Mouse (Mus musculus) kidney, adult 2 months (tissue): ENCODE data around the gene Igf1r. TPM values are rescaled to one million over a fixed set of nuclear protein-coding genes. Genes with fewer than 3 reads are reported as not detected.

Experiments
- DNase-seq: peaks from one replicate; pipeline ENCODE4 v3.0.0; 2021
- H3K27ac ChIP-seq: fragments of 200-500 bp; 2 replicates; pipeline ENCODE4 v1.5.1; 2012; ENCODE audit warnings: low read depth, low read length, control low read depth, inconsistent platforms; ENCODE audit not compliant: insufficient read depth
- H3K27me3 ChIP-seq: fragments of 200-500 bp; replicated peaks from 2 replicates; pipeline ENCODE4 v1.6.1; 2012; ENCODE audit warnings: mild to moderate bottlenecking, moderate library complexity, low read length, inconsistent platforms; ENCODE audit not compliant: control insufficient read depth, insufficient read depth
- H3K36me3 ChIP-seq: fragments of 200-500 bp; 2 replicates; pipeline ENCODE4 v1.6.1; 2012; ENCODE audit warnings: mild to moderate bottlenecking, moderate library complexity, low read length, inconsistent platforms; ENCODE audit not compliant: control insufficient read depth, insufficient read depth
- H3K4me1 ChIP-seq: fragments of 200-500 bp; 2 replicates; pipeline ENCODE4 v1.6.1; 2011; ENCODE audit warnings: low read length; ENCODE audit not compliant: control insufficient read depth, insufficient read depth
- H3K4me3 ChIP-seq: fragments of 200-500 bp; 2 replicates; pipeline ENCODE4 v1.5.1; 2011; ENCODE audit warnings: mild to moderate bottlenecking, low read depth, low read length, control low read depth; ENCODE audit not compliant: insufficient read depth
- CTCF ChIP-seq: fragments of 200-500 bp; conservative IDR thresholded peaks from 2 replicates; pipeline ENCODE4 v1.5.1; 2011; ENCODE audit warnings: low read depth, mild to moderate bottlenecking, control low read depth, low read length, moderate library complexity, mixed read lengths; ENCODE audit not compliant: insufficient read depth, insufficient read length
- POLR2A ChIP-seq: fragments of 200-500 bp; IDR thresholded peaks from one replicate; pipeline ENCODE4 v1.6.1; 2011; ENCODE audit warnings: low read depth, low read length, control low read depth
- WGBS: fragments of 180-500 bp; shearing (Covaris S2); methylation state at CpG from one replicate; pipeline ENCODE4 v1.1.7; 2018; 5-methylcytosine and 5-hydroxymethylcytosine counted together
- polyA plus RNA-seq: library from polyadenylated mRNA; depleted of rRNA; stranded (reverse); fragments of >200 nt; gene quantifications from 2 replicates; pipeline ENCODE4 v1.2.3, GENCODE M21; 2012

Gene Igf1r
- polyA plus RNA-seq, 1 experiment, result 29.2 TPM

- no peak for DNase-seq
- Histone ChIP-seq H3K4me3 (no peak overlapping the region), H3K36me3 (no peaks in the 10 kb centered on the region), H3K27ac (no peak overlapping the region), H3K4me1 (peaks cover 8% of the 10 kb centered on the region; the same call in 1 of the 2 replicates), H3K27me3 (no peaks in the 10 kb centered on the region)
- WGBS, result 29% methylated on average over 5 of the region's 5 CpGs
- no peak for TF ChIP-seq CTCF
- no peak for TF ChIP-seq POLR2A
Measured at GRCm38 (mm10) chr7:68151892-68152291, 199.3 kb downstream of the Igf1r start.

GRCm38 (mm10) chr7:68152458-68152857 lies 199.8 kb downstream of the Igf1r start:
- Histone ChIP-seq H3K27me3 (no peaks in the 10 kb centered on the region), H3K27ac (no peak overlapping the region), H3K36me3 (no peaks in the 10 kb centered on the region), H3K4me3 (no peak overlapping the region), H3K4me1 (peaks cover 4% of the 10 kb centered on the region; the same call in 1 of the 2 replicates)
- 83% methylated on average over 8 of the region's 8 CpGs for WGBS
- no peak for DNase-seq
- TF ChIP-seq POLR2A (no peak), CTCF (no peak)

- Histone ChIP-seq H3K4me1 (peaks cover 4% of the 10 kb centered on the region; the same call in 1 of the 2 replicates), H3K4me3 (no peak overlapping the region), H3K27ac (no peak overlapping the region), H3K27me3 (no peaks in the 10 kb centered on the region), H3K36me3 (no peaks in the 10 kb centered on the region)
- no peak for DNase-seq
- 88% methylated on average over 8 of the region's 8 CpGs for WGBS
- no peak for TF ChIP-seq POLR2A
- TF ChIP-seq CTCF, result no peak
Measured at GRCm38 (mm10) chr7:68153269-68153668, 200.6 kb downstream of the Igf1r start.

GRCm38 (mm10) chr7:68154588-68154987 lies 202.0 kb downstream of the Igf1r start:
- Histone ChIP-seq H3K36me3 (no peaks in the 10 kb centered on the region), H3K4me1 (0 out of 2 replicates have a peak, but pooled peaks cover under 1% of the 10 kb centered on the region), H3K27ac (no peak overlapping the region), H3K27me3 (no peaks in the 10 kb centered on the region), H3K4me3 (no peak overlapping the region)
- WGBS, result 53% methylated on average over 7 of the region's 7 CpGs
- no peak for DNase-seq
- TF ChIP-seq CTCF (no peak), POLR2A (no peak)

GRCm38 (mm10) chr7:68160094-68160791 lies 207.6 kb downstream of the Igf1r start:
- no peaks in the 10 kb centered on the region for H3K36me3 ChIP-seq
- H3K27ac ChIP-seq, result no peak overlapping the region
- DNase-seq, result no peak
- no peak for TF ChIP-seq CTCF
- TF ChIP-seq POLR2A, result no peak
- 40% methylated on average over 13 of the region's 13 CpGs for WGBS
- H3K4me1 ChIP-seq, result peaks cover 3% of the 10 kb centered on the region; the same call in 1 of the 2 replicates
- H3K27me3 ChIP-seq, result no peaks in the 10 kb centered on the region
- H3K4me3 ChIP-seq, result no peak overlapping the region

- Histone ChIP-seq H3K4me3 (no peak overlapping the region), H3K27me3 (no peaks in the 10 kb centered on the region), H3K36me3 (no peaks in the 10 kb centered on the region), H3K4me1 (peaks cover 3% of the 10 kb centered on the region; the same call in 1 of the 2 replicates), H3K27ac (no peak overlapping the region)
- no peak for DNase-seq
- TF ChIP-seq POLR2A, result no peak
- WGBS, result 47% methylated on average over 3 of the region's 3 CpGs
Measured at GRCm38 (mm10) chr7:68164074-68164473, 211.4 kb downstream of the Igf1r start.

GRCm38 (mm10) chr7:68172776-68173175 lies 220.1 kb downstream of the Igf1r start:
- DNase-seq, result no peak
- WGBS, result 74% methylated on average over 7 of the region's 7 CpGs
- no peak for TF ChIP-seq POLR2A
- TF ChIP-seq CTCF, result no peak
- Histone ChIP-seq H3K27me3 (no peaks in the 10 kb centered on the region), H3K4me1 (no peaks in the 10 kb centered on the region), H3K27ac (no peak overlapping the region), H3K4me3 (no peak overlapping the region), H3K36me3 (peaks cover 3% of the 10 kb centered on the region; the same call in 1 of the 2 replicates)
